Mouse (Mus musculus) lung, adult 2 months (tissue): ENCODE measurements around the gene AU022252.

ENCODE experiments used
- CTCF ChIP-seq: fragments of 200-500 bp; IDR thresholded peaks from 2 replicates; pipeline ENCODE4 v1.5.1; 2011; ENCODE audit warnings: mild to moderate bottlenecking, low read length, control low read depth; ENCODE audit not compliant: insufficient read depth
- POLR2A ChIP-seq: fragments of 200-500 bp; IDR thresholded peaks from 2 replicates; pipeline ENCODE4 v1.6.1; 2011; ENCODE audit warnings: low read depth, mild to moderate bottlenecking, control low read depth, low read length, borderline replicate concordance; ENCODE audit errors: extremely low read depth

DNA sequence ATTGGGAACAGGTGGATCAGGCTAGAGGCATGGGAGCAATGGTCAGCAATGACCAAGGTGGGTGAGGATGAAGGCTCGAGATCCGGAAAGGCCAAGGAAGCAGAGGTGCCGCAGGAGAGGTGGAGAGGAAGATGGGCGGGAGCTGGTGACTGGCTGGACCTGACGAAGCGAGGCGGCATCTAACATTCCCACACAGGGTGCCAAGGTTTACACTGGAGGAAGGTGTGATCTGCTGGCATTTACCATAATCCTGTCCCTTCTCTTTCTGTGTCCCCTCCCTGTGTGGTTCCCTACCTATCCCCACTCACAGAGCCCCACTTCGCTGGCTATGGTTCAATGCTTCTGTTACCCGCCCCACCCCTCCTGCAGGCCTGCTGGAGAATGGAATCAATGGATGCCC, 13.4 kb upstream of the AU022252 start:
- TF ChIP-seq CTCF (no peak), POLR2A (no peak)
